Mouse (Mus musculus) bone marrow, adult 2 months (tissue): Measurements from ENCODE around the gene Rab4a.

Experiments used
- CTCF ChIP-seq: fragments of 200-500 bp; IDR thresholded peaks from 2 replicates; pipeline ENCODE4 v1.5.1; 2011; ENCODE audit warnings: low read length, control low read depth; ENCODE audit not compliant: control insufficient read depth, insufficient read depth
- POLR2A ChIP-seq: fragments of 200-500 bp; IDR thresholded peaks from 2 replicates; pipeline ENCODE4 v1.6.1; 2011; ENCODE audit warnings: low read depth, mild to moderate bottlenecking, control low read depth, low read length, borderline replicate concordance; ENCODE audit not compliant: control insufficient read depth

- TF ChIP-seq CTCF, result no peak
- TF ChIP-seq POLR2A, result no peak
Measured at GRCm38 (mm10) chr8:123820780-123821179, 15.0 kb downstream of the Rab4a start.
